Mouse (Mus musculus) heart, adult 18-20 months (tissue): ENCODE measurements around the gene Bmp2. TPM values are rescaled to one million over a fixed set of nuclear protein-coding genes. Genes with fewer than 3 reads are reported as not detected.

Experiments
- DNase-seq, 2 experiments: peaks; one replicate each; pipeline ENCODE4 v3.0.0; 2021 to 2022; ENCODE audit warnings: mixed read lengths in 1 of 2
- microRNA-seq, 2 experiments: library from miRNA; unstranded; fragments of <30 nt; microRNA quantifications; one replicate each; pipeline ENCODE4 v1.2.0; 2022
- total RNA-seq, 2 experiments: library from RNA; stranded (reverse); gene quantifications; 2 replicates each; pipeline ENCODE4 v1.2.3; 2021

Gene Bmp2
- total RNA-seq, 2 experiments from 2014 or later: 1.3 to 1.5 TPM

DNA sequence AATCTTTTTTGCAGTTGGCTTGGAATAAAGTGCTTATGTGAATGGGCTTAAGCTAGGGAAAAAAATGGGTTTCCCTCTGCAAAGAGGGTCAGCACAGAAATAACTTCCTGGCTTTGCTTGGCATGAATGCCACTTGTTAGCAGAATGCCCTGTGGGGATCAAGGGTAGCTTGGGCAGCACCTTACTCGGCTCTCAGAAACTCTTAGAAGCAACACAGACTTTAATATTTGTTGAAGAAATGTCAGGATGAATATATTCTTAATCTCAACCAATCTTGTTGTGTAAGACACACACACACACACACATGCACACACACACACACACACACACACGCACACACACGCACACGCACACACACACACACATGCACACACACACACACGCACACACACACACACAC lies 13.5 kb downstream of the Bmp2 start:
- no peak for DNase-seq

DNA sequence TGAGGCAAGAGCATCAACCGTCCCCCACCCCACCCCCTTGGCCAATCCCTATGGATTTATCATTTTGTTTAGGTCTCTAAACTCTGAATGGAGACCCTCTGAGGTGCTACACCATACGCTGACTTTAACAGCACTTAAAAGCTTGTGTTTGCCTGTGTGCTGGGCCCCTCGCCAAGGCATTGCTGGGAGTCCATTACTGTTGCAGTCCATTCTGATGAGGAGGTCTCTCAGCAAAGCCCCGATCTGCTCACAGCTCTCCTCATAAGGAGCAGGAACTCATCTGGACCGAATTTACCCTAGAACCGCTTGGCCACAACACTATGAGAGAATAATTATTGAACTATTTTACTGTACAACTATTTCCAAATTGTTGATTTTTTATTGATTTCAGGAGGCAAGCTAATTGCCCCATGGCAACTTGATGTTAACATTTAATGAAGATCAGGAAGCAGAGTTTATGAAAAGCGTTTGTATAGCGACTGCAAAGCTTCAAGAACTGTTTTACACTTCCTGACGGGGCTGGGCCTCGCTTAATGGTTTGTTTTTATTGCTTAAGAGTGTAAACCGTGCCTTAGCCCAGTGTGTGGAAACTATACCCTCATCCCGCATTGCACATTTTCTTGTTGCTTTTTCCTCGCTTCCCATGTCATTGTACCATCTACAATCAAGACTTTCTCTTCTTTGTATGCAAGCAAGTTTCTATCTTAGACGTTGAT lies 14.2 kb downstream of the Bmp2 start:
- no peak for DNase-seq

DNA sequence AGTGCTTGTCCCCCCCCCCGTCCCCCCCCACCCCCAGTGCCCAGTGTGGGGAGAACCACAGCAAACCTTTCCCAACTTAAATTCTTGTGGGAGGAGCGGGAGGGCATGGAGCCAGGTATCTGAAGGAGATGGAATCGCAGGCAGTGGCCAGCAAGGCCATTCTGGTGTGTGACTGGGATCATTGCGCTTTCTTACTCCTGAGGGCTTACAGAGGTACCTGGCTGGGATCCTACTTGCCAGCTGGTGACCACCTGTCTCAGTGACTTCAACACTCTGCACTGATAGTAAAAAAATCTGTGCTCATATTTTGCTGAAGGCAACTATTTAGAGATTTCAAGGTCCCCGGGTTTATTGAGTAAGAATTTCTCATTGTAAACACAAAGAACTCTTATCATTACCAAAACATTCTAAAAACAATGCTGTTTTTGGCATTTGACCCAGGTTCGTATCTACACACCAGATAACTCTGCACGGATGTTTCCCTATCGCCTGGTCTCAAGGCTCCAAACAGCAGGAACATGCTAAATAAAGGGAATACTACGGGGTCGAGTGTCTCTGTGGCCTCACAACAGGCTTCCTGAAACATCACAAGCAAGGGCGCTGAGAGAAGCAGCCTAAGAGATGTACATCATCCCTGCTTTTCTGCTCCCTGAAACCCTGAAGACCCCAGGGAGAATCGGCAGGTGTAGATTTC lies 39.8 kb downstream of the Bmp2 start:
- DNase-seq: peak; percentile 16 to 18

Small RNAs within 50 kb of the gene (microRNA-seq; reads per million reads assigned to microRNA genes)
- 0 reads per million in 2 experiments for gene Mir3090
